Mouse (Mus musculus): ENCODE results near the gene Rspry1. TPM values are rescaled to one million over a fixed set of nuclear protein-coding genes. Genes with fewer than 3 reads are reported as not detected.

The Rspry1 gene
- 10 to 100 TPM; 27.1 to 28.6 TPM for total RNA-seq (2023)

GRCm38 (mm10) chr8:94601607-94602385 is at the start of gene Rspry1, which contains the start of gene Fam192a:
Gene Rspry1, plus strand, starts transcription at chr8:94601937.
Gene Fam192a, minus strand, starts transcription at chr8:94601997.

GRCm38 (mm10) chr8:94666456-94667308 is 64.9 kb downstream of the Rspry1 start, which contains the start of gene Arl2bp:
Gene Arl2bp, plus strand, starts transcription at chr8:94666600.

DNA sequence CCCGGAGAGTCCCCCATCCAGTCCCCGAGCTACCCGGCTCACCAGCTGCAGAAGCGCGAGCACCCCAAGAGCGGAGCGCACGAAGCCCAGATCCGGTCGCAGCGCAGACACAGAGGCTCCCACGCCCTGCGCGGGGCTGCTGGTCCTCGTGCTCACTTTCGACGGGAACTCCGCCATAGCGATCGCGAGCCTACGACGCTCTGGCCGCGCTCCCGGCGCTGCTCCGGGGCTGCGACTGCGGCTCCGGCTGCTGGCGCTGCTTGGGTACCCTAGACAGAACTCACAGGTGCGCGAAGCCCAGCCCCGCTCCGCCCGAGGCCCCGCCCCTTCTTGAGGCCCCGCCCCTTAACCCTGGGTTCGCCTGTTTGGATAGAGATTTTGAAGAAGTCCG is 94.3 kb downstream of the Rspry1 start, which contains the start of gene Pllp:
Gene Pllp (minus strand): TSS at position 285 of the 391 bp plus-strand sequence.

Other genes starting within 250 kb of the Rspry1 start
- gene Herpud1, start 215.5 kb upstream of the Rspry1 start, total RNA-seq (2023) = 100 to 1,000 TPM; 116 to 125 TPM
- 10 to 100 TPM; 15.3 to 19.4 TPM for gene Nlrc5, start 167.6 kb upstream of the Rspry1 start, total RNA-seq (2023)
- 100 to 1,000 TPM; 107 to 121 TPM for gene Cpne2, start 68.9 kb upstream of the Rspry1 start, total RNA-seq (2023)
- 10 to 100 TPM; 30.8 to 32.8 TPM for gene Fam192a, start 60 bp downstream of the Rspry1 start, total RNA-seq (2023)
- gene Arl2bp, start 64.7 kb downstream of the Rspry1 start, total RNA-seq (2023) = 10 to 100 TPM; 51.6 to 66.4 TPM
- gene Pllp, start 94.3 kb downstream of the Rspry1 start, total RNA-seq (2023) = not detected
- gene Ccl22, start 143.7 kb downstream of the Rspry1 start, total RNA-seq (2023) = under 1 TPM in 1 of 2 experiments, not detected in 1; 0.18 TPM
- not detected for gene Cx3cl1, start 170.1 kb downstream of the Rspry1 start, total RNA-seq (2023)
- gene Ccl17, start 208.5 kb downstream of the Rspry1 start, total RNA-seq (2023) = not detected
- gene Coq9, start 236.4 kb downstream of the Rspry1 start, total RNA-seq (2023) = 10 to 100 TPM; 24.5 to 27.2 TPM
- 10 to 100 TPM; 39.1 to 42.8 TPM for gene Ciapin1, start 236.4 kb downstream of the Rspry1 start, total RNA-seq (2023)